Mouse (Mus musculus) MEL (cell line): ENCODE results near the gene Supt3. TPM values are rescaled to one million over a fixed set of nuclear protein-coding genes. Genes with fewer than 3 reads are reported as not detected.

ENCODE experiments used
- DNase-seq: peaks from one replicate; pipeline ENCODE4 v3.0.0; 2011; ENCODE audit warnings: low read depth, low spot score
- H3K27ac ChIP-seq: 2 replicates; pipeline ENCODE4 v1.5.1; 2012; ENCODE audit warnings: low read depth, mild to moderate bottlenecking, control low read depth, low read length, moderate library complexity; ENCODE audit not compliant: control insufficient read depth
- H3K27me3 ChIP-seq, 2 experiments: fragments of 150-350 bp in 1 of 2; sonication (generic) in 1 of 2; 2 replicates each; pipeline ENCODE4 v1.6.1; 2012; ENCODE audit warnings: low read length in 2 of 2, mild to moderate bottlenecking in 2 of 2, improper control_type of control experiment in 1 of 2, moderate library complexity in 1 of 2; ENCODE audit not compliant: insufficient read depth in 2 of 2, control insufficient read depth in 1 of 2
- H3K36me3 ChIP-seq, 2 experiments: 2 replicates each; pipeline ENCODE4 v1.6.1; 2012 to 2014; ENCODE audit warnings: low read length in 2 of 2, improper control_type of control experiment in 1 of 2, inconsistent platforms in 1 of 2, mild to moderate bottlenecking in 1 of 2; ENCODE audit not compliant: insufficient read depth in 2 of 2, control insufficient read depth in 1 of 2
- H3K4me1 ChIP-seq, 2 experiments: fragments of 150-350 bp in 1 of 2; sonication (generic) in 1 of 2; 2 replicates each; pipeline ENCODE4 v1.6.1; 2012; ENCODE audit warnings: low read length in 2 of 2, improper control_type of control experiment in 1 of 2, mild to moderate bottlenecking in 1 of 2; ENCODE audit not compliant: insufficient read depth in 2 of 2, control insufficient read depth in 1 of 2
- H3K4me3 ChIP-seq, 2 experiments: fragments of 150-350 bp in 1 of 2; sonication (generic) in 1 of 2; 2 replicates each; pipeline ENCODE4 v1.5.1; 2012; ENCODE audit warnings: low read depth in 2 of 2, low read length in 2 of 2, mild to moderate bottlenecking in 2 of 2, moderate library complexity in 2 of 2, control low read depth in 1 of 2, improper control_type of control experiment in 1 of 2; ENCODE audit not compliant: control insufficient read depth in 1 of 2, insufficient read depth in 1 of 2
- H3K79me2 ChIP-seq: 2 replicates; pipeline ENCODE4 v1.6.1; 2012; ENCODE audit warnings: mild to moderate bottlenecking, low read length, moderate library complexity; ENCODE audit not compliant: control insufficient read depth, poor library complexity, insufficient read depth
- H3K9ac ChIP-seq: 2 replicates; pipeline ENCODE4 v1.6.1; 2012; ENCODE audit warnings: low read depth, mild to moderate bottlenecking, control low read depth, low read length, moderate library complexity; ENCODE audit not compliant: control insufficient read depth, poor library complexity, severe bottlenecking
- H3K9me3 ChIP-seq: fragments of 150-350 bp; sonication (generic); replicated peaks from 2 replicates; pipeline ENCODE4 v1.6.1; 2012; ENCODE audit warnings: mild to moderate bottlenecking, low read length, improper control_type of control experiment, moderate library complexity; ENCODE audit not compliant: insufficient read depth
- BHLHE40 ChIP-seq: IDR thresholded peaks from 2 replicates; pipeline ENCODE4 v1.6.1; 2012; ENCODE audit warnings: low read depth, mild to moderate bottlenecking, inconsistent platforms, low read length, improper control_type of control experiment, borderline replicate concordance
- CHD1 ChIP-seq: IDR thresholded peaks from 2 replicates; pipeline ENCODE4 v1.6.1; 2012; ENCODE audit warnings: low read depth, mild to moderate bottlenecking, inconsistent platforms, low read length, improper control_type of control experiment
- CHD2 ChIP-seq: IDR thresholded peaks from 2 replicates; pipeline ENCODE4 v1.6.1; 2011; ENCODE audit warnings: low read length, improper control_type of control experiment
- CTCF ChIP-seq, 3 experiments: IDR thresholded peaks in 2 of 3; conservative IDR thresholded peaks in 1 of 3; 2 replicates each; pipeline ENCODE4 v1.5.1; 2011 to 2012; ENCODE audit warnings: low read length in 3 of 3, low read depth in 2 of 3, mild to moderate bottlenecking in 2 of 3, improper control_type of control experiment in 1 of 3, inconsistent platforms in 1 of 3, mixed read lengths in 1 of 3, moderate library complexity in 1 of 3; ENCODE audit not compliant: control insufficient read depth in 1 of 3, insufficient read depth in 1 of 3, poor library complexity in 1 of 3, severe bottlenecking in 1 of 3
- E2F4 ChIP-seq: IDR thresholded peaks from 2 replicates; pipeline ENCODE4 v1.6.1; 2011; ENCODE audit warnings: low read depth, low read length, improper control_type of control experiment, borderline replicate concordance
- ELF1 ChIP-seq: IDR thresholded peaks from 2 replicates; pipeline ENCODE4 v1.6.1; 2014; ENCODE audit warnings: low read depth, mild to moderate bottlenecking, inconsistent platforms, low read length, improper control_type of control experiment, moderate library complexity
- ETS1 ChIP-seq: IDR thresholded peaks from 2 replicates; pipeline ENCODE4 v1.6.1; 2012; ENCODE audit warnings: low read depth, mild to moderate bottlenecking, inconsistent platforms, low read length, improper control_type of control experiment, moderate library complexity
- GABPA ChIP-seq: IDR thresholded peaks from 2 replicates; pipeline ENCODE4 v1.6.1; 2012; ENCODE audit warnings: low read depth, mild to moderate bottlenecking, inconsistent platforms, low read length, improper control_type of control experiment, moderate library complexity
- HCFC1 ChIP-seq: IDR thresholded peaks from 2 replicates; pipeline ENCODE4 v1.6.1; 2012; ENCODE audit warnings: low read depth, mild to moderate bottlenecking, inconsistent platforms, low read length, improper control_type of control experiment, moderate library complexity
- JUND ChIP-seq: IDR thresholded peaks from 2 replicates; pipeline ENCODE4 v1.6.1; 2011; ENCODE audit warnings: low read depth, mild to moderate bottlenecking, improper control_type of control experiment, low read length
- KAT2A ChIP-seq: conservative IDR thresholded peaks from 2 replicates; pipeline ENCODE4 v1.6.1; 2012; ENCODE audit warnings: low read depth, low read length, improper control_type of control experiment, inconsistent platforms
- MAFK ChIP-seq: IDR thresholded peaks from 2 replicates; pipeline ENCODE4 v1.6.1; 2011; ENCODE audit warnings: low read depth, mild to moderate bottlenecking, low read length, improper control_type of control experiment, borderline replicate concordance
- MAX ChIP-seq: IDR thresholded peaks from 2 replicates; pipeline ENCODE4 v1.6.1; 2011; ENCODE audit warnings: low read length, improper control_type of control experiment
- MAZ ChIP-seq: IDR thresholded peaks from 2 replicates; pipeline ENCODE4 v1.6.1; 2012; ENCODE audit warnings: low read depth, mild to moderate bottlenecking, inconsistent platforms, low read length, improper control_type of control experiment
- MEF2A ChIP-seq: IDR thresholded peaks from 2 replicates; pipeline ENCODE4 v1.6.1; 2014; ENCODE audit warnings: low read depth, mild to moderate bottlenecking, inconsistent platforms, low read length, improper control_type of control experiment; ENCODE audit not compliant: poor library complexity, insufficient replicate concordance, severe bottlenecking; ENCODE audit errors: extremely low read depth
- MXI1 ChIP-seq: IDR thresholded peaks from 2 replicates; pipeline ENCODE4 v1.6.1; 2011; ENCODE audit warnings: mild to moderate bottlenecking, low read depth, low read length, improper control_type of control experiment
- MYB ChIP-seq: IDR thresholded peaks from 2 replicates; pipeline ENCODE4 v1.6.1; 2011; ENCODE audit warnings: mild to moderate bottlenecking, low read depth, low read length, improper control_type of control experiment
- MYC ChIP-seq: IDR thresholded peaks from 2 replicates; pipeline ENCODE4 v1.6.1; 2011; ENCODE audit warnings: low read depth, mild to moderate bottlenecking, low read length, improper control_type of control experiment, moderate library complexity
- NELFE ChIP-seq: IDR thresholded peaks from 2 replicates; pipeline ENCODE4 v1.6.1; 2011; ENCODE audit warnings: low read depth, low read length, improper control_type of control experiment
- NRF1 ChIP-seq: IDR thresholded peaks from 2 replicates; pipeline ENCODE4 v1.6.1; 2014; ENCODE audit warnings: low read depth, mild to moderate bottlenecking, inconsistent platforms, low read length, improper control_type of control experiment, moderate library complexity; ENCODE audit not compliant: poor library complexity, insufficient read depth, severe bottlenecking
- POLR2A ChIP-seq, 2 experiments: IDR thresholded peaks; 2 replicates each; pipeline ENCODE4 v1.6.1; 2011 to 2012; ENCODE audit warnings: low read length in 2 of 2, mild to moderate bottlenecking in 2 of 2, control low read depth in 1 of 2, improper control_type of control experiment in 1 of 2, low read depth in 1 of 2, moderate library complexity in 1 of 2; ENCODE audit not compliant: control insufficient read depth in 1 of 2, insufficient read depth in 1 of 2, poor library complexity in 1 of 2
- POLR2AphosphoS2 ChIP-seq: IDR thresholded peaks from 2 replicates; pipeline ENCODE4 v1.6.1; 2011; ENCODE audit warnings: low read length, improper control_type of control experiment
- POLR2AphosphoS5 ChIP-seq: IDR thresholded peaks from 2 replicates; pipeline ENCODE4 v1.6.1; 2012; ENCODE audit warnings: low read depth, borderline replicate concordance, mild to moderate bottlenecking, inconsistent platforms, low read length, moderate library complexity, mixed read lengths
- RAD21 ChIP-seq: IDR thresholded peaks from 2 replicates; pipeline ENCODE4 v1.6.1; 2011; ENCODE audit warnings: mild to moderate bottlenecking, low read depth, low read length, improper control_type of control experiment
- RCOR1 ChIP-seq: IDR thresholded peaks from 2 replicates; pipeline ENCODE4 v1.6.1; 2012; ENCODE audit warnings: low read depth, mild to moderate bottlenecking, inconsistent platforms, low read length, improper control_type of control experiment
- SIN3A ChIP-seq: IDR thresholded peaks from 2 replicates; pipeline ENCODE4 v1.6.1; 2012; ENCODE audit warnings: low read length, improper control_type of control experiment, inconsistent platforms
- SMC3 ChIP-seq: IDR thresholded peaks from 2 replicates; pipeline ENCODE4 v1.6.1; 2011; ENCODE audit warnings: low read depth, low read length, improper control_type of control experiment
- TAL1 ChIP-seq: IDR thresholded peaks from 2 replicates; pipeline ENCODE4 v1.6.1; 2012; ENCODE audit warnings: mild to moderate bottlenecking, inconsistent platforms, low read length, moderate library complexity, mixed read lengths
- TBP ChIP-seq: IDR thresholded peaks from 2 replicates; pipeline ENCODE4 v1.8.0; 2011; ENCODE audit warnings: low read depth, low read length, improper control_type of control experiment
- TCF12 ChIP-seq: IDR thresholded peaks from 2 replicates; pipeline ENCODE4 v1.6.1; 2014; ENCODE audit warnings: low read depth, mild to moderate bottlenecking, inconsistent platforms, low read length, improper control_type of control experiment, moderate library complexity
- USF1 ChIP-seq: IDR thresholded peaks from 2 replicates; pipeline ENCODE4 v1.6.1; 2014; ENCODE audit warnings: low read depth, mild to moderate bottlenecking, inconsistent platforms, low read length, improper control_type of control experiment, moderate library complexity
- USF2 ChIP-seq, 2 experiments: IDR thresholded peaks; 2 replicates each; pipeline ENCODE4 v1.6.1; 2011 to 2012; ENCODE audit warnings: improper control_type of control experiment in 2 of 2, low read length in 2 of 2, borderline replicate concordance in 1 of 2, inconsistent platforms in 1 of 2, low read depth in 1 of 2, mild to moderate bottlenecking in 1 of 2; ENCODE audit not compliant: insufficient read depth in 1 of 2
- ZC3H11A ChIP-seq: IDR thresholded peaks from 2 replicates; pipeline ENCODE4 v1.6.1; 2012; ENCODE audit warnings: low read depth, mild to moderate bottlenecking, inconsistent platforms, low read length, improper control_type of control experiment
- ZKSCAN1 ChIP-seq: IDR thresholded peaks from 2 replicates; pipeline ENCODE4 v1.6.1; 2012; ENCODE audit warnings: low read depth, mild to moderate bottlenecking, inconsistent platforms, low read length, improper control_type of control experiment, moderate library complexity
- ZMIZ1 ChIP-seq: IDR thresholded peaks from 2 replicates; pipeline ENCODE4 v1.6.1; 2012; ENCODE audit warnings: low read depth, mild to moderate bottlenecking, inconsistent platforms, low read length, improper control_type of control experiment, moderate library complexity
- ZNF384 ChIP-seq: IDR thresholded peaks from 2 replicates; pipeline ENCODE4 v1.6.1; 2012; ENCODE audit warnings: low read depth, mild to moderate bottlenecking, inconsistent platforms, low read length, improper control_type of control experiment
- polyA plus RNA-seq, 2 experiments: library from polyadenylated mRNA; stranded (reverse) in 1 of 2; unstranded in 1 of 2; fragments of >175 nt in 1 of 2; fragments of >200 nt in 1 of 2; gene quantifications; 2 replicates each; pipeline versions ENCODE4 v1.2.1 to v1.2.4; 2012; ENCODE audit warnings: low replicate concordance in 2 of 2, low read depth in 1 of 2; ENCODE audit not compliant: insufficient read length in 2 of 2, insufficient read depth in 1 of 2, missing spikeins in 1 of 2
- total RNA-seq: library from RNA; depleted of rRNA; stranded (reverse); fragments of 300-350 nt; gene quantifications from 2 replicates; pipeline ENCODE4 v1.2.3, GENCODE M21; 2012; rRNA removed

Supt3 gene
- total RNA-seq (7.0 and 7.6 TPM in 2 replicates), polyA plus RNA-seq (10 to 100 TPM in 1 of 2 experiments, not detected in 1; 28.6 TPM)

DNA sequence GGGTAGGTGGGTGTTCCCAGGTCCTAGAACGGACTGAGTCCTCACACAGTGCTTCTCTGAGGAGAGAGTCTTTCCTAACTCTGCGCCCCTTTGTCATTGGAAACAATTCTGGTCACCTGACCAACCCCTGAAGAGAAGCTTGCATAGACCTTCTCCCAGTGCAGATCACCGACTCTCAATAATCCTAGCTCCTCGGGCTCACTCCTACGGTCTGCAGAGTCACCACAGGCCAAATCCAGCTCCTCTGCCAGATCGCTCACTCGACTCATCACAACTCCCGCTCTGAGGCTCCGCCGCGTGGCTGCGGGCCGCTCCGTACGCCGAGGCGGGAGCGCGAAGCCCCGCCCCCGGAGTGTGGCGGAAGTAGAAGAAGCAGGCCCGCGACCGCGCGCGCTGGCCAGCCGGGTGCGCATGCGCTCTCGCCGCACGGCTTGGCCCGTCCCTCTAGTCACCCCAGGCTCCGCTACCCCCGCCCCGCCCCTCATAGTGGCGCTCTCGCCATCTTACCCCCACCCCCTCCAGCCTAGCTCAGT lies at the start of gene Supt3:
Supt3 (plus strand) TSS at position 415 of the 533 bp plus-strand sequence.
- H3K9ac ChIP-seq = peak within 1 kb of the TSS; percentile 86
- H3K36me3 ChIP-seq = peaks cover 0 to 22% of the 10 kb centered on the region in 2 experiments; a peak in 2 of 4 replicates
- H3K79me2 ChIP-seq = peaks cover 3% of the 10 kb centered on the region; the same call in 1 of the 2 replicates
- peaks cover 7 to 9% of the 10 kb centered on the region in 2 experiments for H3K4me1 ChIP-seq
- peak; percentile 96 for DNase-seq
- no peaks in the 10 kb centered on the region for H3K27me3 ChIP-seq
- H3K4me3 ChIP-seq = peak within 1 kb of the TSS; percentile 84 to 97
- no peaks in the 10 kb centered on the region for H3K9me3 ChIP-seq
- peak within 1 kb of the TSS; percentile 94 for H3K27ac ChIP-seq
- TF ChIP-seq RCOR1 (no peak), ETS1 (no peak), MAX (peak; percentile 93), HCFC1 (peak; percentile 90), MXI1 (peak; percentile 92), NELFE (peak; percentile 79), TAL1 (no peak), USF1 (peak; percentile 91), ZKSCAN1 (no peak), MAFK (no peak), POLR2A (IDR thresholded peaks at IDR 0.05; ENCODE audit: control insufficient read depth in 1 of 2, insufficient read depth in 1 of 2, low read depth in 1 of 2, low read length in 2 of 2, poor library complexity in 1 of 2) (peak; percentile 57 to 89; a peak in 2 of 4 replicates), MAZ (peak; percentile 36; the same call in 1 of the 2 replicates), ZC3H11A (no peak), USF2 (IDR thresholded peaks at IDR 0.05; ENCODE audit: borderline replicate concordance in 1 of 2, insufficient read depth in 1 of 2, low read depth in 1 of 2, low read length in 2 of 2) (0 out of 4 replicates have a peak, but pooled peaks of 1 of the 2 experiments have one; percentile 37), TBP (peak; percentile 57; the same call in 1 of the 2 replicates), CHD1 (no peak), ZNF384 (no peak), GABPA (no peak), MYC (peak; percentile 95), MYB (no peak), SMC3 (no peak; the same call in 1 of the 2 replicates), CHD2 (no peak), ZMIZ1 (no peak), E2F4 (peak; percentile 93; the same call in 1 of the 2 replicates), TCF12 (peak; percentile 17; the same call in 1 of the 2 replicates), MEF2A (no peak), JUND (no peak), SIN3A (peak; percentile 80), CTCF (IDR thresholded peaks at IDR 0.05 in 2 of 3, conservative IDR thresholded peaks at IDR 0.05 in 1 of 3; ENCODE audit: control insufficient read depth in 1 of 3, insufficient read depth in 1 of 3, low read depth in 2 of 3, low read length in 3 of 3, poor library complexity in 1 of 3, severe bottlenecking in 1 of 3) (no peak), RAD21 (no peak), POLR2AphosphoS5 (no peak), BHLHE40 (no peak), NRF1 (peak; percentile 82), POLR2AphosphoS2 (peak; percentile 44; the same call in 1 of the 2 replicates), ELF1 (peak; percentile 99), KAT2A (peak; percentile 32; the same call in 1 of the 2 replicates)
